Mouse (Mus musculus): ENCODE measurements around the gene Rph3a. TPM values are rescaled to one million over a fixed set of nuclear protein-coding genes. Genes with fewer than 3 reads are reported as not detected.
"Not testable (repeated sequence)": the region's sequence is repeated elsewhere in the genome, so short reads cannot be mapped to it uniquely, and the experiment has no call there.

Rph3a gene
- total and polyA plus RNA-seq, 3 experiments, result not detected

DNA sequence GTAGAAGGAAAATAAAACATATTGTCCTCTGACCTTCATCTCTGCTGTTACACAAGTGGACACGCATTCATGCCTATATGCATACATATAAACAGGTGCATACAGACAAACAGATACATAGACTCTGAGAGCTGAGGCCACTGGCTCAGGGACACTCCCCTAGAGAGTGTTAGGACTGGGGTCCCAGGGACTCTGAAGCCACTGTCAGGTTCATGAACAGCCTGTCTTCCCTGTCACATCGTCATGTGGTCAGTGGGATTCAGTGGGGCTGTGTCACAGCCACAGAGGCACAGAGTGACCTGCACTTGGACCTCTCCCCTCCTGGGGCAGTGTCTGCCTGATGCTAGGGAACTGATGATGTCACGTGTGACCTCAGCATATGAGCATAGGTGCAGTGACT is 89.6 kb downstream of the Rph3a start:
- no peak overlapping the region for H3K27ac ChIP-seq (ENCODE audit: insufficient read depth, low read depth)
- no peaks in the 10 kb centered on the region for H3K36me3 ChIP-seq (replicated peaks in 1 of 2; ENCODE audit: control insufficient read depth in 1 of 2, insufficient read depth in 1 of 2, low read length in 1 of 2)
- peaks cover 58% of the 10 kb centered on the region for H3K27me3 ChIP-seq (replicated peaks)
- in situ Hi-C loops (cut with MboI; ENCODE audit: low pct_ligation_motif_present, low pct_unique_long_range_greater_than_20kb, low sequenced_read_pairs), result loop anchor here (5.0 kb wide), 1 partner anchor 78 kb away; no protein-coding TSS in a partner anchor
- H3K4me2 ChIP-seq (ENCODE audit: insufficient read depth, low read depth, poor library complexity, severe bottlenecking), result no peak overlapping the region
- no peak for TF ChIP-seq ZMIZ1 (IDR thresholded peaks at IDR 0.05; ENCODE audit: low read depth, low read length)
- TF ChIP-seq KAT2A (IDR thresholded peaks at IDR 0.05; ENCODE audit: insufficient replicate concordance, low read length), result no peak
- no peak for TF ChIP-seq ZKSCAN1 (IDR thresholded peaks at IDR 0.05; ENCODE audit: borderline replicate concordance, low read depth, low read length)
- no peak for TF ChIP-seq MAFK (IDR thresholded peaks at IDR 0.05; ENCODE audit: insufficient replicate concordance, low read length)
- TF ChIP-seq E2F4 (IDR thresholded peaks at IDR 0.05; ENCODE audit: insufficient replicate concordance, low read depth, low read length), result no peak
- no peak for TF ChIP-seq NRF1 (IDR thresholded peaks at IDR 0.05; ENCODE audit: low read depth, low read length)
- TF ChIP-seq USF2 (conservative IDR thresholded peaks at IDR 0.05; ENCODE audit: low read depth, low read length), result no peak
- DNase-seq (ENCODE audit: extremely low read depth), result no peak
- H3K79me2 ChIP-seq (replicated peaks; ENCODE audit: control insufficient read depth, extremely low read depth, insufficient read depth, poor library complexity, severe bottlenecking), result no peaks in the 10 kb centered on the region
- H3K9me3 ChIP-seq (replicated peaks; ENCODE audit: low read length), result no peaks in the 10 kb centered on the region
- H3K4me3 ChIP-seq (replicated peaks in 1 of 3; ENCODE audit: low read depth in 2 of 3, low read length in 2 of 3, poor library complexity in 1 of 3), result no peak overlapping the region
- H3K9ac ChIP-seq (ENCODE audit: insufficient read depth, low read depth), result no peak overlapping the region
- dilution Hi-C loops (cut with MboI; ENCODE audit: extremely low pct_ligation_motif_present, extremely low pct_unique_long_range_greater_than_20kb, low sequenced_read_pairs), result no loop called here
- no peaks in the 10 kb centered on the region for H3K4me1 ChIP-seq (ENCODE audit: control insufficient read depth in 1 of 2, insufficient read depth in 2 of 2)

DNA sequence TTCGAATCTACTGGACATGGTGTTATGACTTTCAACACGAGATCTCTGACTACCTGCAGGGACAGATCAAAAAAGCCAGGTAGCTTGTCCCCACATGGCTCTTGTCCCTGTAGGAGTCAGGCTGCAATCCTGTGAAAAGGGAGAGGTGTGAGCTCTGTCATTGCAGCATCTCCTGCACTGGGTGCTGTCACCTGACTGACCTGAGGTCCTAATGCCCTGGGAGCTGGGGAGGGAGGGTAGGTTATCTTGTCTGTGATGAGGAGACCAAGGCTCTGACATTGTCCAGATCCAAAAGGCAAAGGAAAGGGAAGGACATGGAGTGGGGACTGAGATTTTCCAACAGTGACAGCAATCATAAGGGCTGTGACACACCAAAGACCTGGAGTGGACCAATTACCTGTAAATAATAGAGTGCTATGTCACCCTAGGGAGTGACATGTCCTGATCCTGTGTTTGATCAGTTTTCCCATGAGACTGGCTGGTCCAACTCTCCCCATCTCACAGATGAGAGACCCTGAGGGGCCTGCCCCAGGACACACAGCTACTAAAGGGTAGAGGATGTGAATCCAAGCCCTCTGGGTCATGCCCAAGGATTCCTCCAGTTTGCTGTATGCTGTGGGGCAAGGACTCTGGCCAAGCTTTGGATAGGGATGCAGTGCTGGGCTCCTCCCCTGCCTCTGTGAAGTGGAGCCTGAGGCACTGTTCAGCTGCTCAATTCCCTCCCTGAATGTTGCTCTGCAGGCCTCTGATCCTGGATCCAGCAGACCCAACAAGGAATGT is 90.5 kb downstream of the Rph3a start:
- H3K27me3 ChIP-seq (replicated peaks), result peaks cover 57% of the 10 kb centered on the region
- DNase-seq (ENCODE audit: extremely low read depth); H3K79me2 ChIP-seq (replicated peaks; ENCODE audit: control insufficient read depth, extremely low read depth, insufficient read depth, poor library complexity, severe bottlenecking); dilution Hi-C loops (cut with MboI; ENCODE audit: extremely low pct_ligation_motif_present, extremely low pct_unique_long_range_greater_than_20kb, low sequenced_read_pairs); H3K9ac ChIP-seq (ENCODE audit: insufficient read depth, low read depth); H3K36me3 ChIP-seq (replicated peaks in 1 of 2; ENCODE audit: control insufficient read depth in 1 of 2, insufficient read depth in 1 of 2, low read length in 1 of 2); H3K4me1 ChIP-seq (ENCODE audit: control insufficient read depth in 1 of 2, insufficient read depth in 2 of 2); H3K27ac ChIP-seq (ENCODE audit: insufficient read depth, low read depth); H3K4me2 ChIP-seq (ENCODE audit: insufficient read depth, low read depth, poor library complexity, severe bottlenecking); H3K4me3 ChIP-seq (replicated peaks in 1 of 3; ENCODE audit: low read depth in 2 of 3, low read length in 2 of 3, poor library complexity in 1 of 3); H3K9me3 ChIP-seq (replicated peaks; ENCODE audit: low read length): not testable (repeated sequence)
- in situ Hi-C loops (cut with MboI; ENCODE audit: low pct_ligation_motif_present, low pct_unique_long_range_greater_than_20kb, low sequenced_read_pairs), result loop anchor here (10.0 kb wide), 1 partner anchor 125 kb away; the partner anchor contains the start of gene Oas1e

DNA sequence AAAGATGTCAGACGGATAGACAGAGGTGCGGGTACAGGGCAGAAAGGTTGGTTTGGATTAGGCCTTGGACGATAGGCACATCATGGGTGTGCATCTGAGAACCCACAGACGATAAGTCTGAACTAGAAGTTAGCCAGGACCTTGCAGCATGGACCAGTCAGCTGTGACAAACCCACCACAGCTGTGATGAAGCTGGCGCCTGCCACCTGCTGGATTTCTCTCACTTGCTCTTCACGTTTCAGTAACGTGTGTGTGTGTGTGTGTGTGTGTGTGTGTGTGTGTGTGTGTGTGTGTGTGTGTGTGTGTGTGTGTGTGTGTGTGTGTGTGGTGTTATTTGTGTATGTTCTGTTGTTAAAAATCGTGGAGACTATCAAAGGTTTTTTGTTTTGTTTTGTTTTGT is 95.7 kb downstream of the Rph3a start, which contains the start of gene Oas1d:
TSS of gene Oas1d (plus strand) at position 333 of the 400 bp plus-strand sequence.
- H3K36me3 ChIP-seq (replicated peaks in 1 of 2; ENCODE audit: control insufficient read depth in 1 of 2, insufficient read depth in 1 of 2, low read length in 1 of 2); H3K9ac ChIP-seq (ENCODE audit: insufficient read depth, low read depth); dilution Hi-C loops (cut with MboI; ENCODE audit: extremely low pct_ligation_motif_present, extremely low pct_unique_long_range_greater_than_20kb, low sequenced_read_pairs); H3K27ac ChIP-seq (ENCODE audit: insufficient read depth, low read depth); H3K4me2 ChIP-seq (ENCODE audit: insufficient read depth, low read depth, poor library complexity, severe bottlenecking); H3K4me1 ChIP-seq (ENCODE audit: control insufficient read depth in 1 of 2, insufficient read depth in 2 of 2); H3K79me2 ChIP-seq (replicated peaks; ENCODE audit: control insufficient read depth, extremely low read depth, insufficient read depth, poor library complexity, severe bottlenecking); H3K9me3 ChIP-seq (replicated peaks; ENCODE audit: low read length); H3K4me3 ChIP-seq (replicated peaks in 1 of 3; ENCODE audit: low read depth in 2 of 3, low read length in 2 of 3, poor library complexity in 1 of 3): not testable (repeated sequence)
- in situ Hi-C loops (cut with MboI; ENCODE audit: low pct_ligation_motif_present, low pct_unique_long_range_greater_than_20kb, low sequenced_read_pairs), result loop anchor here (10.0 kb wide), 1 partner anchor 119 kb away; the partner anchor contains the start of gene Oas1e
- peaks cover 39% of the 10 kb centered on the region for H3K27me3 ChIP-seq (replicated peaks)
- DNase-seq (ENCODE audit: extremely low read depth), result peak; percentile 22
- TF ChIP-seq RAD21 (IDR thresholded peaks at IDR 0.05; ENCODE audit: low read depth, low read length) (peak; percentile 37), SMC3 (IDR thresholded peaks at IDR 0.05; ENCODE audit: low read depth, low read length) (peak; percentile 41), CTCF (conservative IDR thresholded peaks at IDR 0.05 in 1 of 2, IDR thresholded peaks at IDR 0.05 in 1 of 2; ENCODE audit: low read depth in 2 of 2, low read length in 2 of 2) (peak in 1 of 2 experiments; percentile 51; a peak in 2 of 4 replicates)

Measured in CH12.LX (cell line).